Mouse (Mus musculus) layer of hippocampus, postnatal 10 days (tissue): ENCODE data around the gene St7. TPM values are rescaled to one million over a fixed set of nuclear protein-coding genes. Genes with fewer than 3 reads are reported as not detected.
"Not testable (repeated sequence)": the region's sequence is repeated elsewhere in the genome, so short reads cannot be mapped to it uniquely, and the experiment has no call there.

ENCODE experiments used
- DNase-seq, 2 experiments: peaks; one replicate each; pipeline ENCODE4 v3.0.0; 2021; ENCODE audit warnings: low spot score in 2 of 2
- long read RNA-seq: library from polyadenylated mRNA; stranded (forward); transcript quantifications from one replicate; pipeline ENCODE4 v2.0.0, GENCODE M21; 2023
- total RNA-seq, 2 experiments: library from RNA; stranded (reverse); gene quantifications; 2 replicates each; pipeline ENCODE4 v1.2.3; 2021

St7 gene
- total RNA-seq: 10 to 100 TPM; 42.6 to 44.5 TPM
- long read RNA-seq, transcript St7-202 (15 exons, 2,046 nt): minor isoform, 6 of 34 reads
- long read RNA-seq, transcript St7-203 (16 exons, 2,288 nt): major isoform, 11 of 34 reads
- long read RNA-seq, partial matches to known transcripts: 6 of 34 reads
- long read RNA-seq, other reads (novel, unspliced or antisense): 6 of 34 reads

- no peak for DNase-seq
Measured at GRCm38 (mm10) chr6:17692647-17693046, at the start of gene St7. St7 (plus strand) TSS chr6:17692933.

- no peak for DNase-seq
Measured at GRCm38 (mm10) chr6:17646107-17646506, 46.6 kb upstream of the St7 start.

- DNase-seq: no peak
Measured at GRCm38 (mm10) chr6:17652132-17652531, 40.6 kb upstream of the St7 start.

- DNase-seq: no peak
Measured at GRCm38 (mm10) chr6:17655080-17655479, 37.7 kb upstream of the St7 start.

GRCm38 (mm10) chr6:17657308-17657707 is 35.4 kb upstream of the St7 start:
- peak; percentile 52 to 63 for DNase-seq

GRCm38 (mm10) chr6:17665348-17665747 is 27.4 kb upstream of the St7 start:
- no peak for DNase-seq

- no peak for DNase-seq
Measured at GRCm38 (mm10) chr6:17666024-17666423, 26.7 kb upstream of the St7 start.

- no peak for DNase-seq
Measured at GRCm38 (mm10) chr6:17667813-17668212, 24.9 kb upstream of the St7 start.

- DNase-seq: no peak
Measured at GRCm38 (mm10) chr6:17668334-17668733, 24.4 kb upstream of the St7 start.

- no peak for DNase-seq
Measured at GRCm38 (mm10) chr6:17669826-17670225, 22.9 kb upstream of the St7 start.

GRCm38 (mm10) chr6:17675019-17675756 is 17.5 kb upstream of the St7 start:
- peak; percentile 63 to 65 for DNase-seq

GRCm38 (mm10) chr6:17677008-17677407 is 15.7 kb upstream of the St7 start:
- no peak for DNase-seq

GRCm38 (mm10) chr6:17680266-17680925 is 12.3 kb upstream of the St7 start:
- DNase-seq: no peak

- DNase-seq: no peak
Measured at GRCm38 (mm10) chr6:17681810-17682209, 10.9 kb upstream of the St7 start.

- no peak for DNase-seq
Measured at GRCm38 (mm10) chr6:17688676-17689075, 4.1 kb upstream of the St7 start.

- DNase-seq: peak; percentile 47 to 62
Measured at GRCm38 (mm10) chr6:17693726-17694549, 1.2 kb downstream of the St7 start.

GRCm38 (mm10) chr6:17694550-17694951 is 1.8 kb downstream of the St7 start:
- DNase-seq: peak; percentile 69 to 70

GRCm38 (mm10) chr6:17696321-17696734 is 3.6 kb downstream of the St7 start:
- DNase-seq: peak; percentile 52 to 69

- no peak for DNase-seq
Measured at GRCm38 (mm10) chr6:17700936-17701612, 8.3 kb downstream of the St7 start.

- not testable (repeated sequence) for DNase-seq
Measured at GRCm38 (mm10) chr6:17704038-17704437, 11.3 kb downstream of the St7 start.

GRCm38 (mm10) chr6:17705973-17706372 is 13.2 kb downstream of the St7 start:
- no peak for DNase-seq
